Mouse (Mus musculus): ENCODE measurements around the gene Btnl1.
A peak's percentile ranks its signal among the peaks of the same experiment; 100 is the strongest.

Gene Btnl1

DNA sequence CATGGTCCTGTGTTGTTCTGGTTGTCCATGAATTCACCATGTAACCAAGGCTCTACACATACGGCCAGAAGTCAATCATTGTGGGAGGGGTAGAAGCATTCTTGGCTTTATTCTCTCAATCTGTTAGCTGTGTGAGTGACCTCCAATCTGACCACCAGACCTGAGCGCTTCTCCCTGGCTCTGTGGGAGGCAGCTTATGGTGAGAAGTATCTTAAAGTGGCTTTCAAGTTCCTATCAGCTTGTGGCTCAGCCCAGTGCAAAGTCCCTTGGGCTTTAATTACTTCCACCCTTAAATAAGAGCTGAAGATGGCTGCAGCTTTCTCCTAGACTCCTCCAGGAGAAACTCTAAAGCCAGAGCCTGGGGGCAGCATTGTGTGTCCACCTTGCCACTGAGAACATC lies at the start of gene Btnl1:
TSS of gene Btnl1 (plus strand) at position 286 of the 400 bp plus-strand sequence.
- DNase-seq: no peak

DNA sequence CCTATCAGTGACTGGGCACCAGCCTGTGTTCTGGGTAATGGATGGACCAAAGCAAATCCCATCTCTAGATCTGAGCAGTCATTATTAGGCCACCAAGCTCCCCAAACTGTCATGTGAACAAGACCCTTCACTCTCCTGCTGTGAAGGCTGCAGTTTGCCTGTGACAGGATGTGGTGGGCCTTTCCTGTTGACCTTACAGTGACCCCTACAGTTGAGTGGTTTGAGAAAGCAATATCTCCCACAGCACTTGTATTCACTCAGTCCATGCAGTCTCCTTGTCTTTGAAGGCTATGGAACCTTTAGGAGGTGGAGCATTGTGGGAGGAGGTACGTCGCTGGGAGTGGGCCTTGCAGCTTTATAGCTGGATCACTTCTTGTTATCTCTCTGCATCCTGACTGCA lies 47.1 kb upstream of the Btnl1 start:
- no peak for DNase-seq

DNA sequence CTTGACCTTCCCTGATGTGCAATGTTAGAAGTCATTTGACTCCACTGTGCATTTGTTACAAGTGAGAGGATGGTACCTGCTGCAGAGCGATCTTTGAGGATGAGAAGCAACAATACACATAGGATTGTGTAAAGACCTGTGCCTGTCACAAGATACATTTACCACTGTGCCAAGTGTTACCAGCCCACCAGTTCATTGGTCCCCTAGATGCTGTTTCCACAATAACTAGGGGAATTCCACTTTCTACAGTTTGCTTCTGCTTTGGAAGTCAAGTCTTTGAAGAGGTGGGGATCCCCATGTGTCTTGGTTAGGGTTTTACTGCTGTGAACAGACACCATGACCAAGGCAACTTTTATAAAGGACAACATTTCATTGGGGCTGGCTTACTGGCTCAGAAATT lies 45.7 kb upstream of the Btnl1 start:
- no peak for DNase-seq

DNA sequence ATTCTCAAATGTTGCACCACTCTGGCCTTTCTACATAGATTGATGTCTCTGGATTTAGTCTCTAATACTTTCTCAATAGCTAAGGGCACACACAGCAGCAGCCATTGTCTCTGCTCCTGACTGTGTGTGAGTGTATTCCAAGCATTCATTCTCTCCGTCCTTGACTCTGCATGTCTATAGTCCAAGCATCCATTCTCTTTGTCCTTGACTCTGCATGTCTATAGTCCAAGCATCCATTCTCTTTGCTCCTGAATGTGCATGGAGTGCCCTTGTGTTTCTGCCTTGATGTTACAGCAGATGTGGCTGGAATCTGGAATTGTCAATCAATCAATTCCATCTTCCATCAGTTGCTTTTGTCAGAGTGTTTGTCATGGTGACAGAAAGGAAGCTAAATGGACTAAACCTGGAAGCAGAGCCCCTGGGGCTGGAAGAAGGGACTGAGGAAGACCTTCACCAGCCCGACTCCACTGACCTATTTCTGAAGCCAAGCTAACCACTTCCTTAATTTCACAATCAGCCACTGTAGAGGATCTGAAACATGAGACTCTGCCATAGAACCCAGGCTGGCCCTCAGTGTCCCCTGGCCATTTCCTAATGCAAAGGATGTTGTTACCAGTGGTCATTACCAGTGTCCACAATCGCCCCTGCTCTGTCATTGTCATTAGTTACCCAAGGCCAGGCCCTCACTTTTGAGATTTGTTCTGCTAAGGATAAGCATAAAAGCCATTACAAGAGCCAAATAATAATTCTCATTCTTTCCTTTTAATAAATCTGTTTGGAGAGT lies 36.1 kb upstream of the Btnl1 start:
- no peak for DNase-seq

DNA sequence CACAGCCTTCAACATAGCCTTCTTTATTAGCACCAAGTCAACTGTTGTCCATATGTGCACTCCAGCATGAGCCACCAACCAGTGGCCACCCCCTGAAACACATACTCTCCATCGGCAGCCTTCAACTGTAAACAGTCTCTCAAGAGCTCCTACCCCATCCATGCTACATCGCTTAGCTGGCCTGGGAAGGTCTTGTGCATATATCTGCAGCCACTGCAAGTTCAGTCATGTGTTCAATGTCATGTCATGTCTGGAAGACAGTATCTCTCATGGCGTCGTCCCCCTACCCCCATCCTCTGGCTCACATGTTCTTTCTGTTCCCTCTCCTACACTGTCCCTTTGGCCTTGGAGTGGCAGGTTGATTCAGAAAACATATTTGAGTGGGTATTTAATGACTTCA lies 32.0 kb upstream of the Btnl1 start:
- DNase-seq: no peak

DNA sequence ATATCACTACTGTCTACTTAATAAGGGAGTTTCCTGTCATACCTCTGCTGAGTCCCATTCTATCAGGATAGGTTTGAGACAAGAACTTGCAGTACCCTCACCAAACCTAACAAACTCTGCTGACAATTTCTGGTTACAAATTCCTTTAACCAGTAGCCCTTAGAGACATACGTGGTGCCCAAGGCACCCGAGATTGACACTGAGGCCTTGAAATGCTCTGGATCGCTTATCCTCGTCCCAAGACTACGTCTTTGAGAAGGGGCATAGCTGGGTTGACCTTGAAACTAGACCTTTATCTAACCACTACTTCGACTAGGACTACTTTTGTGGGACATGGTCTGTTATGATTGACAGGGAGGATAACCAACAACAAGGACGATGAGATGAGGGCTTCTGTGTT lies 31.4 kb upstream of the Btnl1 start:
- no peak for DNase-seq

DNA sequence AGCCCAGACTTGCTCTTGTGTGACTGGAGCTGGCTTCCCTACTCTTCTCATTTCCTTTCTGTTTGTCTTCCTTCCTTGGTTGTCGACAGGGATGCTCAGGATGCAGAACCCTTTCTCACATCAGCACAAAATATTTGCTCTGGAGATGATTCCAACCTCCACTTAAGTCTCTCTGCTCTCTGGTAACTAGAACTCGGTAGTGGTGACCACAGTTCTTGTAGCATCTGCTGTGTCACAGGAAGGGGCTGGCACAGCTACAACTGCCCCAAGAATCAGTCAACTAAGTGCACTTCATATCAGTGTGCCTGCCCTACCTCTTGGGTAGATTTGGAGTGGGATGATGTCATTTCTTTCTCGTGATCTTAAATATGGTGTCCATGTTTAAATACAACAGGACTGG lies 30.9 kb upstream of the Btnl1 start:
- no peak for DNase-seq

DNA sequence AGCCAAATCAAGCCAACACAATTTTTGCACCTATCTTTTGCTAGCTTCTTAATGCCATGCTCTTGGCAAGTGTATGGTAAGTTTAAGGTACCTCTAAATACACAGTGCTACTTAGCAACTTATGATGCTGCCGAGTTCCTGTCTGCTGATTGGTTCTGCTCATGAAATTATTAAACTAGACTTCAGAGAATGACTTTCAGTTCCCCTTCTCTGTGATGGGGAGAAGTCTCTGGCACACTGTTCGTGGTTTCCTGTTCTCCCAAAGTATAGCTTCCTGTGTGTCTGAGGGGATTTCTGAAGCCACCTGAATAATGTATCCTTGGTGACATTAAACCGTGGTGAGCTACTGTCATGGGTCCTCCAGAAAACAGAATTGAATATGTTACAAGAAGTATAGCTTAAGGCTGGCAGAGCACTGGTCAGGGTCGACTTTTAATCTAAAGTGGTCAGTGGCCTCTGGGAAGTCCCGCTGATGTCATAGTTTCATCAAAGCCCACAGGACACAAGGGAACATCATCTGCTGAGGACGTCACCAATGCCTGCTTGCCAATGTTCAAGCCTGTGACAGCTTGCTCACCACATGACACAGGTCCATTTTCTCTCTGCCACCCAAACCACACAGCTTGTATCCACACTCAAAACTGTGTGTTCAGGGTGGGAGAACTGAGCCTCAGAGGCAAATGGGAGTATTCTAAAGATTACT lies 29.2 kb upstream of the Btnl1 start:
- DNase-seq: peak; percentile 17

DNA sequence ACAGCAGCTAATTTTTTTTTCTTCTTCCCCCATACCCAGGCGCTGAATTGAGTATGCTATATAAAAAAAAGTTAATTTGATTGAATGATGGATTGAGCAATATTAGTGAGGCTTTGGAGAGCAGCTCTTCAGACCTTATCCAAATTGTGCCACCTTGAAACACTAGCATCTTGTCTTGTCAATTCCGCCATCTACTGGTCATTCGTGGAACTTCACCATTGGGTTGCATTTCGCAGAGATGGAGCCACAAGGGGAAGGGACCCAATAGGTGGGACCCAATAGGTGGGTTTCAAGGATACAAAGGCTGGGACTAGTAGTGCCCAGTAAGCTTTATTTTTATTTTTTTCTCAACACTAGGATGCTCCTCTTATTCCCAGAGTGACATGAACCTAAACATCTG lies 27.5 kb upstream of the Btnl1 start:
- peak; percentile 68 for DNase-seq

DNA sequence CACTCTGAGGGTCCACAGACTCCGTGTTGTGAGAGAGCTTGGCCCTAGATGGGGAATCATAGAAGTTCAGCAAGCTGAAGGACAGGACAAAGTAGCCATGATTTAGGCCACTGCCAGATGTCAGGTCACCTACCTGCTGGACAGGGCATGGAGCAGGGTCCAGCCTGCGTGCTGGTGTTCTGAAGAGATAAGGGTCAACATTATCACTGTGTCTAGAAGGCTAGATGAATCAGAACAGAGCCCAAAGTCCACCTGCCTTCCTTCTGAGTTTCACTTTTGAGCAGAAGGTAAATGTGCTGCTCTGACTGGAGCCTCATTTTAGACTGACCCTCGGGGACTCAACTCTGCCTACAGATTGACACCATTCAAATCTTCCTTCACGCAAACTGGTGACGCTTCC lies 22.4 kb upstream of the Btnl1 start, which contains the start of gene Btnl2:
TSS of gene Btnl2 (plus strand) at position 284 of the 400 bp plus-strand sequence.
- no peak for DNase-seq

DNA sequence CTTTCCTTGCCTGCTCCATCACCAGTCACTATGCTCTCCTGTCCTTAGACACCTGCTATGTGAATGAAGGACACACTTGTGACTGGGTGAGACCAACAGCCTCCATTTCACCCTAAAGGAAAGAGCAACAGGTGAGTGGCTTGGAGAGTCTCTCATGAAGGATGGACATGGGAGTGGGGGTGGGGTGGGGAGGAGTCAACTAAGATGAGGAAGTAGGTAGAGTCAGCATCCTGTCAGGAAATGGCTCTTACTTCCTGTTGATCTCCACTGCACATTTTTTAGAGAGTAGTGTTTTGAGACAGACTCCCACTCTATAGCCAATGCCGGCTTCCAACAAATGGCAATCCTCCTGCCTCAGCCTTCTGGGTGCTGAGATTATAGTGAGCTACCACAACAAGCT lies 22.0 kb upstream of the Btnl1 start:
- DNase-seq: no peak

DNA sequence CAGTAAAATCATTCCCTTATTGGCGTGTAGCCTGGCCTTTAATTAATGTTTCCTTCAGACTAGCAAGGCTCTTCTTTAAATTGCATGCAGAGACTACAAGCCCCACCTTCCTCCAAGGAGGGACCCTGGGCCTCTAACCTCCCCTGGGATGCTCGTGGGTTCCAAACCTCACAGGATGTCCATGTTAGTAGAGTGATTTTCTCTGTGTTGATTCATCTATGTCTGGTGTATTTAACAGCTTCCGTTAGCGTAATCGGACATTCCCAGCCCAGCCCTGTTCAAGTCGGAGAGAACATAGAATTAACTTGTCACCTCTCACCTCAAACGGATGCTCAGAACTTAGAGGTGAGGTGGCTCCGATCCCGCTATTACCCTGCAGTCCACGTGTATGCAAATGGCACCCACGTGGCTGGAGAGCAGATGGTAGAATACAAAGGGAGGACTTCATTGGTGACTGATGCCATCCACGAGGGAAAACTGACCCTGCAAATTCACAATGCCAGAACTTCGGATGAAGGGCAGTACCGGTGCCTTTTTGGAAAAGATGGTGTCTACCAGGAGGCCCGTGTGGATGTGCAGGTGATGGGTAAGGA lies 13.9 kb upstream of the Btnl1 start:
- no peak for DNase-seq

DNA sequence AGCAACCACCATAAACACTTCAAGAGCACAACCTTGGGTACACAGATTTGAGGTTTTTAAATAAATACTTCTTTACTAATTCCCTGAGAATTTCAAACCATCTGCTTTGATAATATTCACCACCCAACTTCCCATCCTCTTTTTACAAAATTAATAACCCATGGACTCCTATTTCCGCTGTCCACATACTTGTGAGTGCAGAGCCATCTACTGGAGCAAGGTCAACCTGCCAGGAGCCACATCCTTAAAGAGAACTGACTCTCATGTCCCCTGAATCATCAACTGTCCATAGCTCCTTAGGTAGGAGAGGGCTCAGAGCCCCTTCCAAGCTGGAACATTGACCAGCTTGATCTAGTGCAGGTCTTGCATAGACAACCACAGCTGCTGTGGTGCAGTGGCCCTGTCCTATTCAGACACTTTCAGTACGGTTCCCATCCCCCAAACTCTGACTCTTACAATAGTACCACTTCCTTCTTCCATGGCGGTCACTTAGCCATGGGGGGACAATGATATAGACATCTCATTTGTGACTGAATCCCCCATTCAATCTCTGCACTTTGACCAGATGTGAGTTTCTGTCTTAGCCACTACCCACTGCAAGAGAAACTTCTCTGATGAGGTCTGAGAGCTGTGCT lies 13.1 kb upstream of the Btnl1 start:
- DNase-seq: no peak

DNA sequence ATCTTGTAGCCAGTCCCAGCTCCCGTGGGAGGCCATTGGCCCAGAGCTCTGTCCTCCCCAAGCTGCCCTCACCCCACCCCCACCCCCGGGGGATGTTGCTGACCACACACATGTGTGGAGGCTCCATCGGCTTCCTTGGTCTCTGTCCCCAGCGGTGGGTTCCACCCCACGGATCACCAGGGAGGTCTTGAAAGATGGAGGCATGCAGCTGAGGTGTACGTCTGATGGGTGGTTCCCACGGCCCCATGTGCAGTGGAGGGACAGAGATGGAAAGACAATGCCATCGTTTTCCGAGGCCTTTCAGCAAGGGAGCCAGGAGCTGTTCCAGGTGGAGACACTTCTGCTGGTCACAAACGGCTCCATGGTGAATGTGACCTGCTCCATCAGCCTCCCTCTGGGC lies 11.9 kb upstream of the Btnl1 start:
- DNase-seq: no peak

DNA sequence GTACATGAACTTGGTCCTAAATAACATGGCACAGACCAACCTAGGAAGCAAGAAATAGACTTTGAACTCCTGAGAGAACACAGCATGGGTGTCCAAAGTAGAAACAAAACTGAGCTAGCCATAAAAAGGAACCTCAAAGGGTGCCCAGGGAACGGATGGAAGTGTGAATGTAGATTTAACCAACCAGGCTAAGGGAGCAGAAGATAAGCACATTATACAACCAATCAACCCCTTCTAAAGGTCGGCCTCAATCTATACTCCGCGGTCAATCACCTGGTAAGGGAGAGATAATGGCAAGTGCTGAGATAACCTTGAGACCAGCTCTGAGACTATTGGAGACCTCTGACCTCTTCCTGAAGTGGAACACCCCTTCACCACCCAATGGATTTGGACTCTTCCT lies 6.4 kb upstream of the Btnl1 start:
- no peak for DNase-seq

DNA sequence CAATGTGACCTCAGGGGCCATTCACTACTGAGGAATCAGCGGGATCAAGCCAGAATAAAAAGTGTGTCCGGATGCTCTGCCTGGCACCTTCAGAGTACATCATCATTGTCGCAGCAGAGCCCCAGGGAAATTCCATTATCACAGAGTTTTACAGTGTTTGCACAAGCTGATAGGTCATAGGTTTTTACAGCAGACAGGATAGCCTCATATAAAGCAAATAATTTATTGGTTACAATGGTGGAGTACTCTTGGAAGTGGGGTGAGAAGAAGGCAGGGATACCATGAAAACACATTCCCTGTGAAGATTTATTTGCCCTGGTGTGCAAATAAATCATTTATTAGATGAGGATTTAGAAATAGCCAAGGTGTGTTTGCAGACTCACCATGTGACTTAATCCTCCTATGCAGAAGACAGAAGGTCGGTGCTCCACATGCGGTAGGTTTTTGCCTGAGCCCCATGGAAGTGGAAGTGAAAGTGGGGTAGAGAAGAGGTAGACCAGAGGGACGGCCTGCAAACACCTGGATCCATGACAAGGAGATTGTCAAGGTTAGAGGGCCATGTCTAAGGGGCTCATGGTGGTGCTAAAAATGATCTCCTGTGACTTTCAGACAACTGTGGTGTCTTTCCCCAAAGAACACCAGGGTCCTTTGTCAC lies 3.8 kb upstream of the Btnl1 start:
- no peak for DNase-seq

DNA sequence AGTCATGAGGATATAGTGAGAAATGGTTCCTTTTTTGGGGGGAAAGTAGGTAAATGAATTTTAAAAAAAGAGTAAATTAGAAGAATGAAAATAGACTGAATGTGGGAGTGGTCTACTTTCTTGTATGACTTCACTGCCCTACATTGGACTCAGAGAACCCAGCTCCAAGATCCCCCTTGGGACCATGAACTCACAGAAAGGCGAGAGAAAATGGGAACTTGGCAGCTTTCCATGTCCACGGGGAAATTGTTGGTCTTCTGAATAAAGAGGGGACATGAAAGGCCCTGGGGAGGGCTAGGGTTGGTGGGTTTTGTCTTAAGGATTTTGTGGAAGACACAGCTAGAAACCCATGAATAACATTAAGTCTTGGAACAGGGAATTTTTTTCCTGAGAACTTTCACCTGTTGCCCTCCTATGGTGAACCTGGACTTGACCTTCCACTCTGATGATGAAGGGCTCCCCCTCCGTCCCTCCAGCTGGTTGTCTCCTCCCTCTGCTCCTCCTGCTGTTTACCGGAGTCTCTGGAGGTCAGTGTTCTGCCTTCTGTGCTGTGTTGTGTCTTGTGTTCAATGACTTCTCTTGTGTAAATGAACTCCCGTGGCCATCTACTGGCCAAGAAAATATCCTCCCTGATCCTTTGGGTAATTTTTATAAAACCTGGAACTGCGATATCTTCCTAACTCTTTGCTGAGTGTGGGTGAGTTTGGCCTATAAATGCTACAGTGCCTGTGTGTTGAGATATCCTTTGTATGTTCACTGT lies 698 bp downstream of the Btnl1 start:
- no peak for DNase-seq

DNA sequence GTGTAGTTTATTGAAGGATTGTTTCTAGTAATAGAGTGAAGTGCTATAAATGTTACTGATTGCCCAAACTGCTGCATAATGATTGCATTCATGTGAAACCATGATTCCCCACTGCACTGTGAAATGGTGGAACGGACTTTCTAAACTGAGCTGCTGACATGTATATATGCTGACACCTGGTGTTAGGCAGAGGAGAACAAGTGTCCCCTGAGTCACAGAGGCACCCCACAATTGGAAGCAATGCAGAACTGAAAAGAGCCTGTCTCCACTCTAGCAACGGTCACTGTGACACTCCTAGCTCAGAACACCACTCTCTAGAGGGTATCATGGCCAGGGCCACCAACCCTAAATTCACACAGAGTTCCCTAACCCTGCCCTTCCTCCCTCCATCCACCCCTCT lies 1.8 kb downstream of the Btnl1 start:
- DNase-seq: no peak

DNA sequence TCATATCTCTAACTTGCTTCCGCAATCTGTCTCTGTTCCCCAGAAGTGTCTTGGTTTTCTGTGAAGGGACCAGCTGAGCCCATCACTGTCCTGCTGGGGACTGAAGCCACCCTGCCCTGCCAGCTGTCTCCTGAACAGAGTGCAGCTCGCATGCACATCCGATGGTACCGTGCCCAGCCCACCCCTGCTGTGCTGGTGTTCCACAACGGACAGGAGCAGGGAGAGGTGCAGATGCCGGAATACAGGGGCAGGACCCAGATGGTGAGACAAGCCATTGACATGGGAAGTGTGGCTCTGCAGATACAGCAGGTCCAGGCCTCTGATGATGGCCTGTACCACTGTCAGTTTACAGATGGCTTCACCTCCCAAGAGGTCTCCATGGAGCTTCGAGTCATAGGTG lies 2.5 kb downstream of the Btnl1 start:
- DNase-seq: no peak

DNA sequence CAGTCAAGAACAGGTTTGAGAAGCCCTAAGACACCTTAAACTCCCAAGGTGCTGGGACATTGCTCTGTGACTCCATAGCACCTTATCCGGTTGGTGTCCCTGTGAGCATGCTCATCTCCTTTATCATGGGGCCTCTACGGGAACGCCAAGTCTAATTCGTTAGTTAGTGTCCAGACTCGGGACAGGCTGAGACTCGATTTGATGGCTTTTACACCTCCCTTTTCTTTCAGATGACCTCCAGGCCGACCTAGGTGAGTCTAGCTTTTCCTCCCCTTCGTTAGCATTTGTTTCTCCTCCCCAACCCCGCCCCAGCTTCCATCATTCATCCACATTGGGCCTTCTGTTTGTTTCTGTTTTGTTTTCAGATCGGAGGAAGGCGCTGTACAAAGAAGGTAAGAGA lies 4.9 kb downstream of the Btnl1 start:
- no peak for DNase-seq

DNA sequence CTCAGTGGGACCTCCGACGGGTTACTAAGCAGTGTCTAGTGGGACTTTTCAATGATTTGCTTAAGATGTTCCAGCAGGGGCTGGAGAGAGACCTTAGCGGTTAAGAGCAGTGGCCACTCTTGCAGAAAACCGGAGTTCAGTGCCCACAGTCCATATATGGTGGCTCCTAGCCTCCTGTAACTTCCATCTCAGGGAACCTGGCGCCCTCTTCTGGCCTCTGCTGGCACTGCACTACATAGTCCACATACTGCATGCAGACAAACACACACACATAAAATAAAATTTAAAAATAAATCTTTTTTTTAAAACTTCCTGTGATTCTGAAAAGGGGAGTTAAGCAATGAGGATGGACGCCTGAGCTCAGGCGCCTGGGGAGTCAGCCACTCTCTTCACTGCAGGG lies 6.3 kb downstream of the Btnl1 start:
- no peak for DNase-seq

DNA sequence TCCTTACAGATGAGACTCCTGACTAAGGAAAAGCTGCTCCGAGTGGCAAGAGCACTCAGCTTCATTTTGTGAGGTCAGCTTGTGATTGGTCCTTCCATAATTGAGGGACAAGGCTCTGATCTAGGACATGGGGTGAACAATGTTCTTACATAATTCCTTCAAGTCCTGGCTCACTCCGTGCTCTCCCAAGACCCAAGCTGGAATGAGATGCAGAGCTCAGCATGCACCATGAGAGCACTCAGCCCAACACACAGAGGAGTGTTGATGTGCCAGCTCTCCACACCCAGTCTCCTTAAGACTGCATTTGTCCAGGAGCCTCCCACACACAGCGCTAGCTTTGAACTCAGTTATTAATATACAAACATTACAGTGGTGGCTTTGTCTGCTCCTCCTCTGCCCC lies 7.8 kb downstream of the Btnl1 start:
- DNase-seq: no peak

Data from cerebellum, adult 9-10 months (tissue).